ENCODE assay signal across 23 mouse cellular contexts in genomic region chr1:160874757-160875156, GRCm38 (mm10). TPM values are rescaled to one million over a fixed set of nuclear protein-coding genes. Genes with fewer than 3 reads are reported as not detected.
DNase-seq lines count a peak whose midpoint lies in the region; ATAC-seq and TF ChIP-seq lines count a peak whose summit lies in the region.
"Had no signal": no experiment of that assay in that cellular context is flagged by ENCODE, and none has a peak within 500 bp of the region (broad histone marks: within the 10 kb centered on the region; RNA-seq: fewer than 3 reads in every experiment).

No protein-coding gene starts in this region.

- H3K9me3 ChIP-seq in MEL (replicated peaks; ENCODE audit: insufficient read depth, low read length), result no peaks in the 10 kb centered on the region
- H3K9me3 ChIP-seq: embryonic facial prominence, embryonic 10.5 days; forebrain, embryonic 13.5 days; heart, embryonic 10.5 days; hindbrain, embryonic 10.5 days; intestine, embryonic 15.5 days had no signal

- peaks cover 14 to 16% of the 10 kb centered on the region in 2 experiments for H3K4me1 ChIP-seq in MEL (ENCODE audit: control insufficient read depth in 1 of 2, insufficient read depth in 2 of 2, low read length in 2 of 2)
- H3K4me1 ChIP-seq: embryonic facial prominence, embryonic 10.5 days; forebrain, embryonic 13.5 days; hindbrain, embryonic 10.5 days; intestine, embryonic 15.5 days had no signal

- DNase-seq in 3T3-L1 (ENCODE audit: low read depth, low spot score) (peak; percentile 58), MEL (ENCODE audit: low read depth, low spot score) (peak; percentile 87)
- DNase-seq in layer of hippocampus, postnatal 14 days (ENCODE audit: low spot score in 2 of 2), result no peak
- no peak for DNase-seq in spleen, adult 18-20 months
- no peak for DNase-seq in heart, postnatal 14 days
- DNase-seq: adrenal gland, postnatal 14 days; cerebellum, adult 11-12 months; cerebellum, adult 9-11 months; cerebellum, postnatal 36 days; forebrain, postnatal 0 days; gastrocnemius, adult 2 months; gastrocnemius, postnatal 25 days; heart, adult 18-20 months; heart, postnatal 10 days had no signal

- intact Hi-C loops in heart, postnatal 14 days (cut with DNase I), result no loop called here

- TF ChIP-seq CTCF in MEL (IDR thresholded peaks at IDR 0.05 in 2 of 3, conservative IDR thresholded peaks at IDR 0.05 in 1 of 3; ENCODE audit: control insufficient read depth in 1 of 3, insufficient read depth in 1 of 3, low read depth in 2 of 3, low read length in 3 of 3, poor library complexity in 1 of 3, severe bottlenecking in 1 of 3), result no peak

- peak; percentile 89 to 90 for TF ChIP-seq EP300 in MEL (IDR thresholded peaks at IDR 0.05; ENCODE audit: low read depth in 1 of 2, low read length in 2 of 2)

- peak; percentile 58 for ATAC-seq in common myeloid progenitor, adult 5-6 weeks (replicated peaks; ENCODE audit: low read depth, poor library complexity, severe bottlenecking)
- ATAC-seq: activated CD4-positive, CD25-positive, alpha-beta regulatory T cell, adult 4 months; forebrain, embryonic 13.5 days; intestine, embryonic 15.5 days; Patski had no signal

- H3K79me2 ChIP-seq in MEL (ENCODE audit: control insufficient read depth, insufficient read depth, low read length, poor library complexity), result no peaks in the 10 kb centered on the region

- no peaks in the 10 kb centered on the region for H3K27me3 ChIP-seq in MEL (ENCODE audit: control insufficient read depth in 1 of 2, insufficient read depth in 2 of 2, low read length in 2 of 2)
- H3K27me3 ChIP-seq: forebrain, embryonic 13.5 days; intestine, embryonic 15.5 days; Patski had no signal

- no peak for TF ChIP-seq POLR2A in MEL (IDR thresholded peaks at IDR 0.05; ENCODE audit: control insufficient read depth in 1 of 2, insufficient read depth in 1 of 2, low read depth in 1 of 2, low read length in 2 of 2, poor library complexity in 1 of 2)

- no peak overlapping the region for H3K4me3 ChIP-seq in MEL (ENCODE audit: control insufficient read depth in 1 of 2, insufficient read depth in 1 of 2, low read depth in 2 of 2, low read length in 2 of 2)
- H3K4me3 ChIP-seq: embryonic facial prominence, embryonic 10.5 days; forebrain, embryonic 13.5 days; gastrocnemius, adult 2 months; heart, embryonic 10.5 days; hindbrain, embryonic 10.5 days; intestine, embryonic 15.5 days had no signal

- H3K9ac ChIP-seq in MEL (ENCODE audit: control insufficient read depth, low read depth, low read length, poor library complexity, severe bottlenecking), result no peak overlapping the region
- H3K9ac ChIP-seq: forebrain, embryonic 13.5 days; forebrain, postnatal 0 days; hindbrain, embryonic 14.5 days; intestine, embryonic 15.5 days had no signal

- peaks cover 0 to 21% of the 10 kb centered on the region in 2 experiments; a peak in 2 of 4 replicates for H3K36me3 ChIP-seq in MEL (ENCODE audit: control insufficient read depth in 1 of 2, insufficient read depth in 2 of 2, low read length in 2 of 2)
- H3K36me3 ChIP-seq: embryonic facial prominence, embryonic 10.5 days; heart, embryonic 10.5 days; hindbrain, embryonic 10.5 days; intestine, embryonic 15.5 days had no signal

- peak overlapping the region; percentile 78 for H3K27ac ChIP-seq in MEL (ENCODE audit: control insufficient read depth, low read depth, low read length)
- H3K27ac ChIP-seq: embryonic facial prominence, embryonic 10.5 days; forebrain, embryonic 13.5 days; gastrocnemius, adult 2 months; heart, embryonic 10.5 days; hindbrain, embryonic 10.5 days; hindbrain, embryonic 14.5 days; intestine, embryonic 15.5 days had no signal

- TF ChIP-seq RAD21 in MEL (IDR thresholded peaks at IDR 0.05; ENCODE audit: low read depth, low read length), result no peak

TF ChIP-seq in MEL, 35 proteins besides CTCF, POLR2A, EP300 and RAD21:
- TF ChIP-seq MYB (IDR thresholded peaks at IDR 0.05; ENCODE audit: low read depth, low read length) (0 out of 2 replicates have a peak, but pooled peaks have one; percentile 48), ZKSCAN1 (IDR thresholded peaks at IDR 0.05; ENCODE audit: low read depth, low read length) (no peak), UBTF (IDR thresholded peaks at IDR 0.05; ENCODE audit: borderline replicate concordance, insufficient read depth, low read depth, low read length) (no peak), ETS1 (IDR thresholded peaks at IDR 0.05; ENCODE audit: low read depth, low read length) (peak; percentile 66; the same call in 1 of the 2 replicates), TBP (IDR thresholded peaks at IDR 0.05; ENCODE audit: low read depth, low read length) (0 out of 2 replicates have a peak, but pooled peaks have one; percentile 51), SIN3A (IDR thresholded peaks at IDR 0.05; ENCODE audit: low read length) (peak; percentile 69), RCOR1 (IDR thresholded peaks at IDR 0.05; ENCODE audit: low read depth, low read length) (peak; percentile 71), TCF12 (IDR thresholded peaks at IDR 0.05; ENCODE audit: low read depth, low read length) (peak; percentile 83), GATA1 (IDR thresholded peaks at IDR 0.05; ENCODE audit: low read depth, low read length) (peak; percentile 92)
TF ChIP-seq in MEL: peak in this region for 7.

RNA-seq across cellular contexts. Expression of gene Rc3h1, which starts 31.5 kb away (rescaled TPM):
- total RNA-seq in MEL (2012; rRNA removed), result 14.2 and 15.2 TPM in 2 replicates
- polyA plus RNA-seq in MEL (2012; ENCODE audit: insufficient read depth in 1 of 2, insufficient read length in 2 of 2, low read depth in 1 of 2, low replicate concordance in 2 of 2, missing spikeins in 1 of 2), result 1 to 10 TPM in 1 of 2 experiments, not detected in 1; 6.2 TPM
- 27.2 and 34.9 TPM in 2 replicates for total RNA-seq in common myeloid progenitor, adult 5-6 weeks (2017)
- total RNA-seq in layer of hippocampus, postnatal 14 days (2021), result 10 to 100 TPM; 42.2 to 44.3 TPM
- 10 to 100 TPM; 48.0 to 48.5 TPM for total RNA-seq in heart, postnatal 14 days (2021)

Comparison
In these comparisons a context has a peak if more than half of its experiments do, and no peak if none do; other contexts are left out.
1. DNase-seq: peak in 3T3-L1 (single experiment) and MEL (single experiment); none in layer of hippocampus, postnatal 14 days (0 of 2), spleen, adult 18-20 months (0 of 2) and heart, postnatal 14 days (0 of 2).